Mouse (Mus musculus) olfactory bulb, adult 2 months (tissue): ENCODE data around the gene Efna5.

Experiments
- CTCF ChIP-seq: fragments of 200-500 bp; IDR thresholded peaks from 2 replicates; pipeline ENCODE4 v1.5.1; 2012; ENCODE audit warnings: low read depth, mild to moderate bottlenecking, low read length, moderate library complexity; ENCODE audit not compliant: insufficient read depth
- POLR2A ChIP-seq: fragments of 200-500 bp; IDR thresholded peaks from 2 replicates; pipeline ENCODE4 v1.6.1; 2012; ENCODE audit warnings: mild to moderate bottlenecking, low read depth, low read length, moderate library complexity; ENCODE audit not compliant: insufficient read depth

- TF ChIP-seq POLR2A (no peak), CTCF (no peak)
Observed at GRCm38 (mm10) chr17:62649293-62649950, 231.7 kb downstream of the Efna5 start.
